Comparison of ENCODE assay signal across 21 mouse cellular contexts in genomic region chr4:127862875-127863274, GRCm38 (mm10).
DNase-seq lines count a peak whose midpoint lies in the region; ATAC-seq lines count a peak whose summit lies in the region.
"Had no signal": no experiment of that assay in that cellular context is flagged by ENCODE, and none has a peak within 500 bp of the region (broad histone marks: within the 10 kb centered on the region; RNA-seq: fewer than 3 reads in every experiment).

No protein-coding gene starts in this region.

- no peak overlapping the region for H3K27ac ChIP-seq in embryonic facial prominence, embryonic 15.5 days (replicated peaks)
- H3K27ac ChIP-seq in embryonic facial prominence, embryonic 10.5 days (replicated peaks) = no peak overlapping the region
- peak overlapping the region; percentile 59; the same call in 1 of the 2 replicates for H3K27ac ChIP-seq in hindbrain, embryonic 10.5 days
- no peak overlapping the region for H3K27ac ChIP-seq in hindbrain, embryonic 14.5 days

- no peaks in the 10 kb centered on the region for H3K36me3 ChIP-seq in embryonic facial prominence, embryonic 15.5 days
- H3K36me3 ChIP-seq in embryonic facial prominence, embryonic 10.5 days (replicated peaks) = no peaks in the 10 kb centered on the region
- no peaks in the 10 kb centered on the region for H3K36me3 ChIP-seq in hindbrain, embryonic 10.5 days
- no peaks in the 10 kb centered on the region for H3K36me3 ChIP-seq in hindbrain, embryonic 14.5 days (replicated peaks; ENCODE audit: control insufficient read depth, insufficient read depth)
- H3K36me3 ChIP-seq: G1E had no signal

- peak; percentile 52; the same call in 1 of the 2 replicates for ATAC-seq in embryonic facial prominence, embryonic 15.5 days (ENCODE audit: insufficient number of reproducible peaks, low FRiP score, low TSS enrichment, low read depth)
- ATAC-seq in hindbrain, embryonic 14.5 days (ENCODE audit: low FRiP score) = no peak
- ATAC-seq: activated CD4-positive, CD25-positive, alpha-beta regulatory T cell, adult 4 months; CD4-positive, CD25-positive, alpha-beta regulatory T cell, adult 4 months; Patski had no signal

- no peaks in the 10 kb centered on the region for H3K9me3 ChIP-seq in embryonic facial prominence, embryonic 15.5 days (replicated peaks)
- no peaks in the 10 kb centered on the region for H3K9me3 ChIP-seq in embryonic facial prominence, embryonic 10.5 days
- H3K9me3 ChIP-seq in hindbrain, embryonic 10.5 days = no peaks in the 10 kb centered on the region
- no peaks in the 10 kb centered on the region for H3K9me3 ChIP-seq in hindbrain, embryonic 14.5 days (ENCODE audit: control insufficient read depth, low read length)

- H3K4me1 ChIP-seq in embryonic facial prominence, embryonic 15.5 days = no peaks in the 10 kb centered on the region
- 0 out of 2 replicates have a peak, but pooled peaks cover 3% of the 10 kb centered on the region for H3K4me1 ChIP-seq in embryonic facial prominence, embryonic 10.5 days
- H3K4me1 ChIP-seq in hindbrain, embryonic 10.5 days (replicated peaks) = peaks cover 14% of the 10 kb centered on the region
- H3K4me1 ChIP-seq in hindbrain, embryonic 14.5 days (replicated peaks; ENCODE audit: control insufficient read depth, insufficient read depth, low read length) = no peaks in the 10 kb centered on the region

- WGBS in embryonic facial prominence, embryonic 15.5 days = 85% methylated on average over 5 of the region's 5 CpGs
- 90% methylated on average over 5 of the region's 5 CpGs for WGBS in embryonic facial prominence, embryonic 10.5 days
- WGBS in hindbrain, embryonic 10.5 days = 90% methylated on average over 5 of the region's 5 CpGs
- 90% methylated on average over 5 of the region's 5 CpGs for WGBS in hindbrain, embryonic 14.5 days

- no peak overlapping the region for H3K4me2 ChIP-seq in embryonic facial prominence, embryonic 15.5 days (replicated peaks)
- H3K4me2 ChIP-seq in hindbrain, embryonic 14.5 days (replicated peaks) = no peak overlapping the region

- H3K9ac ChIP-seq in embryonic facial prominence, embryonic 15.5 days = no peak overlapping the region
- H3K9ac ChIP-seq in hindbrain, embryonic 14.5 days = no peak overlapping the region

- H3K4me3 ChIP-seq in embryonic facial prominence, embryonic 15.5 days (replicated peaks) = no peak overlapping the region
- H3K4me3 ChIP-seq in embryonic facial prominence, embryonic 10.5 days = no peak overlapping the region
- H3K4me3 ChIP-seq in hindbrain, embryonic 10.5 days = no peak overlapping the region
- no peak overlapping the region for H3K4me3 ChIP-seq in hindbrain, embryonic 14.5 days (replicated peaks; ENCODE audit: low read length)

- no peak for DNase-seq in embryonic facial prominence, embryonic 10.5 days (ENCODE audit: low spot score)
- peak; percentile 69 for DNase-seq in heart, adult 11 months
- no peak for DNase-seq in heart, adult 8-10 months (ENCODE audit: low spot score)
- no peak for DNase-seq in hindbrain, embryonic 10.5 days (ENCODE audit: low spot score)
- no peak for DNase-seq in hindbrain, embryonic 14.5 days (ENCODE audit: low spot score)
- peak; percentile 4 for DNase-seq in urinary bladder, adult 2 months (ENCODE audit: low spot score)
- no peak for DNase-seq in urinary bladder, postnatal 36 days (ENCODE audit: low spot score in 2 of 2)
- DNase-seq: adrenal gland, adult 2 months; adrenal gland, adult 8-10 months; adrenal gland, postnatal 10 days; adrenal gland, postnatal 14 days; adrenal gland, postnatal 25 days; B cell, adult 2 months; cerebellum, adult 11 months; cerebellum, adult 11-12 months had no signal

- H3K27me3 ChIP-seq in embryonic facial prominence, embryonic 15.5 days = no peaks in the 10 kb centered on the region
- H3K27me3 ChIP-seq in embryonic facial prominence, embryonic 10.5 days (replicated peaks; ENCODE audit: low read depth, poor library complexity, severe bottlenecking) = no peaks in the 10 kb centered on the region
- no peaks in the 10 kb centered on the region for H3K27me3 ChIP-seq in hindbrain, embryonic 10.5 days (ENCODE audit: insufficient read depth, poor library complexity, severe bottlenecking)
- H3K27me3 ChIP-seq in hindbrain, embryonic 14.5 days (ENCODE audit: control insufficient read depth, insufficient read depth, low read length) = no peaks in the 10 kb centered on the region
- H3K27me3 ChIP-seq: CH12.LX, Patski had no signal

Comparison
In these comparisons a context has a peak if more than half of its experiments do, and no peak if none do; other contexts are left out.
1. DNase-seq: peak in heart, adult 11 months (single experiment) and urinary bladder, adult 2 months (single experiment); none in embryonic facial prominence, embryonic 10.5 days (single experiment), heart, adult 8-10 months (single experiment), hindbrain, embryonic 10.5 days (single experiment), hindbrain, embryonic 14.5 days (single experiment) and urinary bladder, postnatal 36 days (0 of 2).